Mouse (Mus musculus): ENCODE data around the gene Slc16a11.
"Not testable (repeated sequence)": the region's sequence is repeated elsewhere in the genome, so short reads cannot be mapped to it uniquely, and the experiment has no call there.

Gene Slc16a11

GRCm38 (mm10) chr11:70212423-70212822 is at the start of gene Slc16a11:
Gene Slc16a11 (plus strand): TSS chr11:70212752.
- CTCF ChIA-PET, result interaction anchor here (0.5 to 1.0 kb wide), 2 partner anchors 18 to 42 kb away, joined by 3 read pairs; no protein-coding TSS in a partner anchor

DNA sequence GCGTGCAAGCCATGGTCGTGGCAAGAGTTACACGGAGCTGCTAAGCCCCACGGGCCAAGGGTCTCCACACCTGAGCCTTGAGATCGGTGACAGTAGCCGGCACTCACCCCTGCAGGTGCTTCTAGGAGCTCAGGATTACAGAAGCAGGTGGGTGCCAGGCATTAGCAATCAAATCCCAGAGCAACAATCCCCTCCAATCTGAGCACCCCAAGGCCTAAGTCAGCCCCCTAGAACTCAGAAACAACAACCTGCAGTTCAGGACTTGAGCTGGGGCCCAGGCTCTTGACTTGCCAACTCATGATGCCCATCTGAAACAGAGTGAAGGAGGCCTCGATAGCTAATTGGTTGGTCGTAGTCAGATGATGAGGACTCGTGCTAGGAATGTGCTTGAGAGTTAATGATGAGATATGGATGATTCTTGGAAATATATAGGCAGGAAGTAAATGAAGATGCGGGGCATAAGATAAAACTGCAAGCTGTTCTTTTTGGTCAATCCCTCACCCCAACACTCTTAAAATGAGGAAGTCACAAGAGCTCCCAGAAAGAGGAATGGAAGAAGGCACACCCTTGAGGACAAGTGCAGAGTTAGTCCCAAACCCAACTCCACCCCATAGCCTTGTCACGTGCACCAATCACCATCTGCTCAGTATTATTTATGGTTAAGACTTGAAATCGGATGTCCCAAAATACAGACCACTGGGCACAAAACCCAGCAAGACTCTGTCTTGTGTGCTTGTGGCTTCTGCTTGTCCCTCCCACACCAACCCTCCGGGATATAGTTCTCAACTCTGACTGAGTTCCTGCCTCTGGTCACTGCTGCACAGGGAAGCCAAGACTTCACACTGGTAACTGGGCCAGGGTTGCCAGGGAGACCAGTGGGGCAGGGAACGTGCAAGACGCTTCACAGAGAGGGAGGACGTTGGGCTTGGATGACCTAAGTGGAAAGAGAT is 46.3 kb upstream of the Slc16a11 start:
- CTCF ChIA-PET, result no interaction called here

DNA sequence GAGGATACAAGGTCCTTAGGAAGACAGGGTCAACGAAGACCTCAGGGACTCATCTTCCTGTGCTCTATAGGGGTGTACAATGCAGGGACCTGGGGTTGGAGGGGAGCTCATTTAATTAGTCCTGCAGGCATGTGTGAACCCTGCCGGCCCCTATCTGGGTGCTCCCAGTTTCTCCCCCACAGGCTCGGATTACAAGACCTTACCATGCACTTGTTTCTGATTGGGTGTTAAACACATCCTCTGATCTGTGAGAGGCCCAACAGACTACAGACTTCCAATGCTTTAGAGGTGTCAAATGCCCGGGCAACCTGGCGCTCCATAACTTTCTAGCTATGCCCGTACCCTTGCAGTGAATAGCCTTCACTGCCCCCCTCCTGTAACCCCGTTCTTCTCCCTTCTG is 44.4 kb upstream of the Slc16a11 start:
- CTCF ChIA-PET, result no interaction called here

- CTCF ChIA-PET, result not testable (repeated sequence)
These were observed 43.1 kb upstream of the Slc16a11 start for GRCm38 (mm10) chr11:70169471-70169870.

DNA sequence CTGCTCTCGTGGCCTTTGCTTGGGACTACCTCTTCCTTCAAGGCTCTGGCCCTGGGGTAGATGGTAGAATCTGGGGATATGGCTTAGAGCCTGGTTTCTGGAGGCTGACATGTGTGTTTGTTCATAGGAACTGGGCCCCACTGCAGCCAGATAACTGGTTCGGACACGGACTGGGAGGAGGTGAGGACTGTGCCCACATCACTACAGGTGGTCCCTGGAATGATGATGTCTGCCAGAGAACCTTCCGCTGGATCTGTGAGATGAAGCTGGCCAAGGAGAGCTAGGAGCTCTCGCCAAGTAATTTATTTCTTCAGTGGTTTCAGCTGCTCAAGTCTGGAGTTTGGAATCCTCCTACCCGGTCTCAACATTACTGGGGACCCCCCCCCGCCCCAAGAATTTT is 42.3 kb upstream of the Slc16a11 start:
- CTCF ChIA-PET, result interaction anchor here (0.5 to 0.6 kb wide), 2 partner anchors 42 to 122 kb away, joined by 3 read pairs; partner anchors contain the start of gene Slc16a11

GRCm38 (mm10) chr11:70171181-70171580 is 41.4 kb upstream of the Slc16a11 start:
- CTCF ChIA-PET, result interaction anchor here (0.6 kb wide), 1 partner anchor 41 kb away, joined by 3 read pairs; the partner anchor contains the start of gene Slc16a11

GRCm38 (mm10) chr11:70171847-70172246 is 40.7 kb upstream of the Slc16a11 start:
- CTCF ChIA-PET, result no interaction called here

DNA sequence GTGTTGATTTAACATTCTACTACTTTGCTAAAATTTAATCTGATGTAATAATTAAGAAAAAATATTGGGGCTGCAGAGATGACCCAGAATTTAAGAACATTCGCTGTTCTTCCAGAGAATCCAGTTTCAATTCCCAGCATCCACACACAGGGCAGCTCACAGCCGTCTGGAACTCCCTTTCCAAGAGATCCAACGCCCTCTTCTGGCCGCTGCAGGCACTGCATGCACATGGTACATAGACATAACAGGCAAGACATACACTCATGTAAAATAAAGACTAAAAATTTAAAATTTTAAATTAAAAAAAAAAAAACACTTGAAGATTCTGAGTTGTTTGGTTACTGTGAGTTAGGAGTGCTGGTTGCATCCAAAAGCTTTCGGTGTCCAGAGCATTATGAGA is 40.3 kb upstream of the Slc16a11 start:
- CTCF ChIA-PET, result interaction anchor here (0.7 kb wide), 1 partner anchor 18 kb away, joined by 5 read pairs; no protein-coding TSS in a partner anchor

GRCm38 (mm10) chr11:70174491-70174890 is 38.1 kb upstream of the Slc16a11 start:
- CTCF ChIA-PET, result no interaction called here

- CTCF ChIA-PET, result no interaction called here
These were observed 34.9 kb upstream of the Slc16a11 start for GRCm38 (mm10) chr11:70177647-70178046.

GRCm38 (mm10) chr11:70178311-70178710 is 34.2 kb upstream of the Slc16a11 start:
- CTCF ChIA-PET, result no interaction called here

DNA sequence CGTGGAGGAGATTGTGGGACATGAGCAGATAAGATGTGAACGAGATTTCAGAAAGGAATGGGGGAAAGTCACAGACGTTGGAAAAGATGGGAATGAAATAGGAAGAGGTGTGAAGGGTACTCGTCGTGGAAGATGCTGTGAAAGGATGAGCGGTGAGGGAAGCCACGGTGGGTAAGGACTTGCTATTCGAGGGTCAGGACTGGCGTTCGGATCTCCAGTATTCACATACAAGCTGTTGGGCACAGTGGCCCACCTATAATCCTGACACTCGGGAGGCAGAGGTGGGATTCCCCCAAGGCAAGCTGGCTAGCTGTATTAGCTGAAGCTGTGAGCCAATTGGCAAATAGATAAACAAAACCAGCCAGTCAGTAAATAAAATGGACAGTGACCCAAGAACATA is 33.8 kb upstream of the Slc16a11 start:
- CTCF ChIA-PET, result no interaction called here

DNA sequence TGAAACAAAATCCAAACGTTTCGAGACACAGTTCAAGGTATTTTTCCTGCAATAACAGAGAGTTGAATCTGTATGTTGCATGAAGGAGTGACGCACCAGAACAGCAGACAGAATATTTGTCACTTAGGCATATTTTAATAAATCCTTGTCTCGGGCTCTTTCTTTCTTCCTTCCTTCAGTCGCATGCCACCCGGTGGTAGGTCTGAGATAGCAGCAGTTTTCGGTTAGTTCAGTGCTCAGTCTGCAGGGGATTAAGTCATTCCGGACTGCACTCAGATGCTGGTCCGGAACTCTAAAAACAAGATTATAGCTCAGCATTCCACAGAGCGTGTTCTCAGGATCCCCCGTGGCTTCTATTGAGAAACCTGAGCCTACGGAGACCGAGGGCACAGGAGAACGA is 33.2 kb upstream of the Slc16a11 start:
- CTCF ChIA-PET, result no interaction called here

DNA sequence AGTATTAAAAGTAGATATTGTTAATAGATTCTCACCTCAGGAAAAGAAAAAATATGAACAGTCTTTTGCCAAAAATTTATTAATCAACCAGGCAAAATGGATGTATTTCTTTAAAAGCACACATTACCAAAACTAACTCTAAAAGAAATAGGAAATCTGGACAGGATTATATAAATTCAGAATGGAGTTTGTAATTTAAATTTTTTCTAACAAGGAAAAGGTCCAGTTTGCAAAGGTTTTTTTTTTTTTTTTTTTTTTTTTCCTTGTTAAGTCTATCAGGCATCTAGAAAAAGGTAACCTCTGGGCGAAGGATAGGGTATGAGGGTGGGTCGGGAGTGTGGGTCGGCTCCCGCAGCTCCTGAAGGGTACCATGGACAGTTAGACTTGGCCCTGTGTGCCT is 32.1 kb upstream of the Slc16a11 start:
- CTCF ChIA-PET, result no interaction called here

DNA sequence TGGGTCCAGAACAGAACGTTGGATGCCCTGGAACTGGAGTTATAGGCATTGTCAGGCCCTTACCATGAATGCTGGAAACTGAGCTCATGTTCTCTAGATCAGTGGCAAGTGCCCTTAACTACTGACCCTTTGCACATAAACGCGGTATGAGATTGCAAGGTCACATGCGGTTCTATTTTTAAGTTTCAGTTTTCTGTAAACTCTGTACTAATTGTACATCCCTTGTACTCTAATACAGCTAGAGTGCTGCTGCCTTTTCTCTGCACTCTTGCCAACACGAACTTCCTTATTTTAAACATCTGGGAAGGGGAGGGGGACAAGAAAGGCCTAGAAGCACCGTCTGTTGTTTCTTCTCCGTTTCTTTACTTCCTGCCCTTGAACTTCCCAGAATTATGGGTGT is 27.4 kb upstream of the Slc16a11 start:
- CTCF ChIA-PET, result no interaction called here

- CTCF ChIA-PET, result interaction anchor here (0.6 kb wide), 1 partner anchor 17 kb away, joined by 5 read pairs; no protein-coding TSS in a partner anchor
These were observed 23.0 kb upstream of the Slc16a11 start for GRCm38 (mm10) chr11:70189319-70190134.

- CTCF ChIA-PET, result no interaction called here
These were observed 21.4 kb upstream of the Slc16a11 start for GRCm38 (mm10) chr11:70191188-70191587.

GRCm38 (mm10) chr11:70192157-70192556 is 20.4 kb upstream of the Slc16a11 start:
- CTCF ChIA-PET, result no interaction called here

GRCm38 (mm10) chr11:70193354-70194285 is 18.9 kb upstream of the Slc16a11 start:
- CTCF ChIA-PET, result no interaction called here

GRCm38 (mm10) chr11:70198332-70198731 is 14.2 kb upstream of the Slc16a11 start:
- CTCF ChIA-PET, result no interaction called here

GRCm38 (mm10) chr11:70199107-70199506 is 13.4 kb upstream of the Slc16a11 start:
- CTCF ChIA-PET, result no interaction called here
